Mouse (Mus musculus) ES-E14 (cell line): Measurements from ENCODE around the gene Pgap3. TPM values are rescaled to one million over a fixed set of nuclear protein-coding genes. Genes with fewer than 3 reads are reported as not detected.

Experiments
- DNase-seq: peaks from one replicate; pipeline ENCODE4 v3.0.0-alpha.2; 2013; ENCODE audit warnings: low read depth, low spot score
- H3K27ac ChIP-seq: 2 replicates; pipeline ENCODE4 v1.5.1; 2012; ENCODE audit warnings: low read depth, mild to moderate bottlenecking, low read length, moderate library complexity, mixed read lengths; ENCODE audit not compliant: poor library complexity, insufficient read depth, severe bottlenecking
- H3K36me3 ChIP-seq: 2 replicates; pipeline ENCODE4 v1.6.1; 2012; ENCODE audit warnings: mild to moderate bottlenecking, low read length, moderate library complexity, mixed read lengths; ENCODE audit not compliant: control insufficient read depth, poor library complexity, insufficient read depth, severe bottlenecking
- H3K4me1 ChIP-seq, 2 experiments: fragments of 150-350 bp in 1 of 2; sonication (generic) in 1 of 2; 2 replicates each; pipeline ENCODE4 v1.6.1; 2012; ENCODE audit warnings: low read length in 2 of 2, mild to moderate bottlenecking in 1 of 2, mixed read lengths in 1 of 2; ENCODE audit not compliant: control insufficient read depth in 2 of 2, insufficient read depth in 2 of 2, poor library complexity in 1 of 2
- H3K4me3 ChIP-seq, 2 experiments: fragments of 150-350 bp in 1 of 2; sonication (generic) in 1 of 2; 2 replicates each; pipeline ENCODE4 v1.5.1; 2012; ENCODE audit warnings: low read length in 2 of 2, low read depth in 1 of 2, mild to moderate bottlenecking in 1 of 2, mixed read lengths in 1 of 2; ENCODE audit not compliant: insufficient read depth in 1 of 2, poor library complexity in 1 of 2, severe bottlenecking in 1 of 2
- H3K9ac ChIP-seq: 2 replicates; pipeline ENCODE4 v1.6.1; 2012; ENCODE audit warnings: low read depth, mild to moderate bottlenecking, low read length, mixed read lengths; ENCODE audit not compliant: poor library complexity, insufficient read depth, severe bottlenecking
- H3K9me3 ChIP-seq: fragments of 150-350 bp; sonication (generic); 2 replicates; pipeline ENCODE4 v1.6.1; 2012; ENCODE audit warnings: low read depth, mild to moderate bottlenecking, low read length; ENCODE audit not compliant: control insufficient read depth, insufficient read depth
- CHD2 ChIP-seq: IDR thresholded peaks from 2 replicates; pipeline ENCODE4 v1.6.1; 2014; ENCODE audit warnings: mild to moderate bottlenecking, low read depth, low read length, inconsistent platforms
- HCFC1 ChIP-seq: IDR thresholded peaks from 2 replicates; pipeline ENCODE4 v1.6.1; 2012; ENCODE audit warnings: low read length, inconsistent platforms, borderline replicate concordance; ENCODE audit not compliant: insufficient read depth
- MAFK ChIP-seq: IDR thresholded peaks from 2 replicates; pipeline ENCODE4 v1.6.1; 2014; ENCODE audit warnings: mild to moderate bottlenecking, low read depth, low read length, inconsistent platforms; ENCODE audit not compliant: insufficient read depth
- ZC3H11A ChIP-seq: IDR thresholded peaks from 2 replicates; pipeline ENCODE4 v1.6.1; 2012; ENCODE audit warnings: low read depth, mild to moderate bottlenecking, inconsistent platforms, low read length, borderline replicate concordance
- ZNF384 ChIP-seq: IDR thresholded peaks from 2 replicates; pipeline ENCODE4 v1.6.1; 2012; ENCODE audit warnings: low read depth, low read length, inconsistent platforms
- in situ Hi-C, 2 experiments: fragments of 600-800 bp; cut with MboI; formaldehyde crosslinking; loops; one replicate each; pipeline ENCODE4 v1.15.1; 2025; ENCODE audit warnings: low sequenced_read_pairs in 2 of 2, inconsistent platforms in 1 of 2; ENCODE audit not compliant: unreplicated experiment in 2 of 2
- total RNA-seq: library from RNA; depleted of rRNA; stranded (reverse); fragments of 300-350 nt; gene quantifications from 2 replicates; pipeline ENCODE4 v1.2.3, GENCODE M21; 2012

The Pgap3 gene
- total RNA-seq, 1 experiment: 7.4 TPM

DNA sequence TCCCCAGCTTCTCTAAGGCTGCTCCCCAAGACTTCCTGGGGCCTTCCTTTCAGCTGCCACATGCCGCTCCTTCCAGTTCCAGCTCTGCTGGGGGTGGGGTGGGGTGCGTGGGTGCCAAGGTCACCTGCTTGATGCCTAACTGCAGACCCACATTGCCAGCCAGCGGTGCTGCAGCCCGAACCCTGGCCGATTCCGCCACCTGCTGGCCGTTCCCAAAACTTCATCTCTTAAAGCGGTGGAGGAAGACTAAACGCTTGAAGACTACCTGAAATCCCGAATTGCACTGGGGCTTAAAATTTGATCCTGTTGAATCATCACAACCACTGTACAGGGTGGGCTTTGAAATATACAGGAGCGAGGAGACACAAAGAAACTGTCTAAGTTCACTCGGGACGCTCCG, 55.0 kb downstream of the Pgap3 start:
- in situ Hi-C loops: no loop called here
- Histone ChIP-seq H3K9me3 (no peaks in the 10 kb centered on the region), H3K4me1 (peaks cover 0 to 10% of the 10 kb centered on the region in 2 experiments; a peak in 1 of 4 replicates), H3K36me3 (no peaks in the 10 kb centered on the region), H3K9ac (no peak overlapping the region), H3K4me3 (peak overlapping the region; percentile 15 to 68; a peak in 3 of 4 replicates), H3K27ac (no peak overlapping the region)
- 0 out of 2 replicates have a peak, but pooled peaks have one; percentile 29 for TF ChIP-seq ZC3H11A
- no peak for TF ChIP-seq ZNF384
- DNase-seq: peak; percentile 79

- no peak overlapping the region for H3K9ac ChIP-seq
- H3K36me3 ChIP-seq: no peaks in the 10 kb centered on the region
- DNase-seq: peak; percentile 82
- peaks cover 0 to 8% of the 10 kb centered on the region in 2 experiments; a peak in 1 of 4 replicates for H3K4me1 ChIP-seq
- peak; percentile 71; the same call in 1 of the 2 replicates for TF ChIP-seq HCFC1
- TF ChIP-seq ZC3H11A: peak; percentile 66; the same call in 1 of the 2 replicates
- TF ChIP-seq ZNF384: peak; percentile 70; the same call in 1 of the 2 replicates
- TF ChIP-seq CHD2: peak; percentile 61; the same call in 1 of the 2 replicates
- no peak for TF ChIP-seq MAFK
- peak overlapping the region in 1 of 2 experiments; percentile 19; a peak in 1 of 4 replicates for H3K4me3 ChIP-seq
- in situ Hi-C loops: loop anchor here in 1 of 2 experiments (5.0 kb wide), 1 partner anchor 75 kb away; no protein-coding TSS in a partner anchor
- H3K9me3 ChIP-seq: no peaks in the 10 kb centered on the region
- H3K27ac ChIP-seq: no peak overlapping the region
These were observed 58.0 kb downstream of the Pgap3 start for GRCm38 (mm10) chr11:98342000-98342945.

- in situ Hi-C loops: loop anchor here in 1 of 2 experiments (5.0 kb wide), 1 partner anchor 74 kb away; no protein-coding TSS in a partner anchor
- H3K9ac ChIP-seq: no peak overlapping the region
- no peaks in the 10 kb centered on the region for H3K9me3 ChIP-seq
- DNase-seq: no peak
- no peak for TF ChIP-seq ZNF384
- TF ChIP-seq MAFK: no peak
- TF ChIP-seq CHD2: no peak
- no peak for TF ChIP-seq HCFC1
- no peak for TF ChIP-seq ZC3H11A
- H3K27ac ChIP-seq: no peak overlapping the region
- H3K4me3 ChIP-seq: no peak overlapping the region
- H3K36me3 ChIP-seq: no peaks in the 10 kb centered on the region
- peaks cover 0 to 8% of the 10 kb centered on the region in 2 experiments; a peak in 1 of 4 replicates for H3K4me1 ChIP-seq
These were observed 59.1 kb downstream of the Pgap3 start for GRCm38 (mm10) chr11:98341174-98341573.

- in situ Hi-C loops: loop anchor here in 1 of 2 experiments (5.0 kb wide), 1 partner anchor 73 kb away; no protein-coding TSS in a partner anchor
These were observed 59.7 kb downstream of the Pgap3 start for GRCm38 (mm10) chr11:98340597-98340996.

More at GRCm38 (mm10) chr11:98340597-98340996, 59.7 kb downstream of the Pgap3 start:
- no peak for DNase-seq
- TF ChIP-seq ZNF384: no peak
- no peak for TF ChIP-seq CHD2
- no peak for TF ChIP-seq MAFK
- no peak for TF ChIP-seq HCFC1
- no peak for TF ChIP-seq ZC3H11A
- Histone ChIP-seq H3K9me3 (no peaks in the 10 kb centered on the region), H3K4me1 (peaks cover 0 to 8% of the 10 kb centered on the region in 2 experiments; a peak in 1 of 4 replicates), H3K27ac (no peak overlapping the region), H3K4me3 (no peak overlapping the region), H3K36me3 (no peaks in the 10 kb centered on the region), H3K9ac (no peak overlapping the region)
